Mouse (Mus musculus) urinary bladder, postnatal 4 days (tissue): ENCODE data around the gene Olfr370.
"Not testable (repeated sequence)": the region's sequence is repeated elsewhere in the genome, so short reads cannot be mapped to it uniquely, and the experiment has no call there.

Experiments
- DNase-seq, 2 experiments: peaks; one replicate each; pipeline ENCODE4 v3.0.0; 2021 to 2022; ENCODE audit warnings: low spot score in 2 of 2

Olfr370 gene

DNA sequence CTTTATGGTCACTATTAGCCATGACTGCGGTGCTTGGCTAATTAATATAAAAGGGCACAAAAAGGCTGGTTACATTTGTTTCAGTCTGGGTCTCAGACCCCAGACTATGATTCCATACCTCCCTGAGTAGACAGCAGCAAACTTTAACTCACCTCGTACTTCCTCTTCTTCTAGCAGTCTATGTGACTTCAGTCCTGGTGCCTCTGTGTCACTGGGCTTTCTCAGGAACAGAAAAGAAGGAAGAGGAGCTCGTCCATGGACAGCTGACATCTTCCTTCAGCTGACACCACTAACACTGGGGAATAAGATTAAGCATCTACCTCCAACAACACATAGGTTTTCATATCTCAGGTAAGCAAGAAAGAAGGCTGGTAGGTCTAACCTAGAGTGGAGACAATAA, at the start of gene Olfr370:
Gene Olfr370 (plus strand): TSS at position 45 of the 400 bp plus-strand sequence.
- no peak for DNase-seq

GRCm38 (mm10) chr8:83511696-83512095, 23.9 kb upstream of the Olfr370 start:
- no peak for DNase-seq

DNA sequence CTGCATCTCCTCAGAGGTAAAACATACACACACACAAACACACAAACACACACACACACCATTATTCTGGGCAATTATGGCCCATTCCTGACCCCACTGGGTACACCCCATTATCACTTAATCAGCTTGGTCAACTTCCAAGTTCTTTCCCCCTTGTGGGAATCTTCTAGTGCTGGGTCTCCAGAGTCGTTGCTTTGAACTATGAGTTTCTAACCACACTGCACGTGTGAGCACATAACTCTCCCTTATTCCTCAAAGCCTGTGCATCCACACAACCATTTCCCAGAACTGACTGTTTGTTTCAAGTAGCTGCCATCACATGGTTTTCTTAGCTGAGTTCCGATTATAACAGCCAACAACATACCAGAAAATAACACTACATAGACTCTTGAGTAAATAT, 15.1 kb upstream of the Olfr370 start:
- no peak for DNase-seq

GRCm38 (mm10) chr8:83520907-83521306, 14.7 kb upstream of the Olfr370 start:
- DNase-seq = not testable (repeated sequence)

GRCm38 (mm10) chr8:83521310-83521709, 14.3 kb upstream of the Olfr370 start:
- DNase-seq = no peak

DNA sequence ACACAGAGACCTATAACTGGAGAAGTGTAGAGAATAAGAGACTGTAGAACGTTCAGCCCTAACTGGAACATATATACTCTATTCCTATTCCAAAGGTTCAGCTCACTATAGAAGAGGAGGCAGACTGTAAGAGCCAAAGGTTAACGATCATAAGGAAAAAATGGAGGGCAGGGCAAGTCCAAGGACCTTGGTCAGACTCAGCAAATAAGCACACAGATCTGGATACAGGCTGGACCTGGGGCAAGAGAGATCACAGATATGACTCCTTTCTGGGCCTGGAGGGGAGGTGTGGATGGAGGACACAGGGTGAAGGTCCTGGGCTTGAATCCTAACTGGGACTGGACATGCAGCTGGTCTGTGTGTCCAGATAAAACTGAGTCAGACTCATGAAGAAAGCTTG, 778 bp upstream of the Olfr370 start:
- DNase-seq = no peak

DNA sequence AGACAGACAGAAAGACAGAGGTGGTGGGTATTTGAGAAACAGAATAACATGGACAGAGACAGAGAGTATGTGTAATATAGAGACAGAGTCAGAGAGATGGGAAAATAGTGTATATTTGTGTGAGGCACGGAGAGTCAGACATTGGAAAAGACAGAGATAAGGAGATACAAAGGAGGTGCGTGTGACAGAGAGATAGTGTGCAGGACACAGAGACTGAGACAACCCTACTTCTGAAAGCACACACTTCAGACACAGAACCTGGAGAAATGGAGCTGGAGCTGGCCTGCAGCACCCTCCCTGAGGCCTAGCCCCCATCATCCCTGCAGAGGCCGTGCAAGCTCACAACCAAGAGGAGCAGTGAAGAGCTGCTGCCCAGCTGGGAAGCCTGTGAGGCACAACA, 27.1 kb downstream of the Olfr370 start:
- DNase-seq = no peak

GRCm38 (mm10) chr8:83563246-83563645, 27.7 kb downstream of the Olfr370 start:
- no peak for DNase-seq

GRCm38 (mm10) chr8:83565731-83566375, 30.3 kb downstream of the Olfr370 start:
- peak in 1 of 2 experiments; percentile 56 for DNase-seq

GRCm38 (mm10) chr8:83566469-83567395, 31.2 kb downstream of the Olfr370 start, which contains the start of gene Ndufb7:
Gene Ndufb7 (plus strand): TSS chr8:83566671.
- DNase-seq = peak; percentile 91 to 97

DNA sequence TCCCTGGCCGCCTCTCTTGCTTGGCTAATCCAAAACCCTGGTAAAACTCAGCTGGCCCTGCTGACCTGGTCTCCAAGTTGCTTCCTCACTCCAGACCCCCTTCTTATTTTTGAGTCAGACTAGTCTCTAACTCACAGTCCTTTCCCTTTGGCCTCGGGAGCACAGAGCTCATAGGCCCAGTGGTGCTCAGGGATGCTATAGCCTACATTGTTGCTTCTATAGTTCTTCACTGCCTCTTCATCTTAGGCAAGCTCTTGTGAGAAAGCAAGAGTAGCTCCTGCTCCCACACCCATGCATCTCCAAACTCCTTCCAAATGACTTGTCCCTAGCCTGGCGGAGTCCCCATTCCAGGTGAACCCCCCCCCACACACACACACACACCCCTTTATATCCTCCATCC, 32.1 kb downstream of the Olfr370 start:
- no peak for DNase-seq

- DNase-seq = no peak
Measured at GRCm38 (mm10) chr8:83568128-83568527, 32.5 kb downstream of the Olfr370 start.

GRCm38 (mm10) chr8:83568755-83569154, 33.2 kb downstream of the Olfr370 start:
- DNase-seq = peak in 1 of 2 experiments; percentile 46

DNA sequence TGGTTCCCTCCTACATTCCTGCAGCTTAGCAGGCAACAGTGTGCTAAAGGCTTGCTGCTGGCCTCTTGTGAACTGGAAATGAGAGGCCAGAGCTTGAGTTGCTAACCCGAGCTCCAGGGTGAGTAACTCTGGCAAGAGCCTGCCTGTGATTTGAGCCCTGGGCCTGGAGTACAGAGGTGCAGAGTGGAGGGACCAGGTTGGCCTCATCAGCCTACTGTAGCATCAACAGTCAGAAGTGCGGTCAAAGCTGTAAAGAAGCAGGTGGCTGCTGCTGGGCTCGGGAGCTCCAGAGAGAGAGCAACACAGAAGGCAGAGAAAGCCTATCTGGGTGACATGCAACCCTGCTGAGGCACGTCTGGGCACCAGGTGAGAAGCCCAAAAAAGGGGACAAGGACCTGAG, 33.6 kb downstream of the Olfr370 start:
- DNase-seq = peak in 1 of 2 experiments; percentile 51

GRCm38 (mm10) chr8:83570272-83571000, 34.9 kb downstream of the Olfr370 start:
- DNase-seq = peak in 1 of 2 experiments; percentile 53

DNA sequence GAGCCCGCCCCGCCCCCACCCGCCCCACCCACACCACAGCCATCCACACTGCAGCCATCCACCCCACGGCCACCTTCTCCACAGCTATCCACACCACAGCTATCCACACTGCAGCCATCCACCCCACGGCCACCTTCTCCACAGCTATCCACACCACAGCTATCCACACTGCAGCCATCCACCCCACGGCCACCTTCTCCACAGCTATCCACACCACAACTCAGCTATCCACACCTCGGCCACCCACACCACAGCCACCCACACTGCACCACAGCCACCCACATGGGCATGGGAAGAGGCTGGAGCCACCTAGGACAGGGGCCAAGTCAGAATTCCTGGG, 35.4 kb downstream of the Olfr370 start:
- not testable (repeated sequence) for DNase-seq

GRCm38 (mm10) chr8:83571791-83572190, 36.2 kb downstream of the Olfr370 start:
- peak in 1 of 2 experiments; percentile 56 for DNase-seq

GRCm38 (mm10) chr8:83572246-83572812, 36.7 kb downstream of the Olfr370 start:
- peak in 1 of 2 experiments; percentile 57 for DNase-seq

GRCm38 (mm10) chr8:83573140-83573875, 37.7 kb downstream of the Olfr370 start:
- peak in 1 of 2 experiments; percentile 55 for DNase-seq

- peak in 1 of 2 experiments; percentile 59 for DNase-seq
Measured at GRCm38 (mm10) chr8:83574631-83575315, 39.2 kb downstream of the Olfr370 start.
